Mouse (Mus musculus): ENCODE data around the gene Tbc1d22a. TPM values are rescaled to one million over a fixed set of nuclear protein-coding genes. Genes with fewer than 3 reads are reported as not detected.

Gene Tbc1d22a
- polyA plus RNA-seq, 1 experiment, result 56.5 TPM

DNA sequence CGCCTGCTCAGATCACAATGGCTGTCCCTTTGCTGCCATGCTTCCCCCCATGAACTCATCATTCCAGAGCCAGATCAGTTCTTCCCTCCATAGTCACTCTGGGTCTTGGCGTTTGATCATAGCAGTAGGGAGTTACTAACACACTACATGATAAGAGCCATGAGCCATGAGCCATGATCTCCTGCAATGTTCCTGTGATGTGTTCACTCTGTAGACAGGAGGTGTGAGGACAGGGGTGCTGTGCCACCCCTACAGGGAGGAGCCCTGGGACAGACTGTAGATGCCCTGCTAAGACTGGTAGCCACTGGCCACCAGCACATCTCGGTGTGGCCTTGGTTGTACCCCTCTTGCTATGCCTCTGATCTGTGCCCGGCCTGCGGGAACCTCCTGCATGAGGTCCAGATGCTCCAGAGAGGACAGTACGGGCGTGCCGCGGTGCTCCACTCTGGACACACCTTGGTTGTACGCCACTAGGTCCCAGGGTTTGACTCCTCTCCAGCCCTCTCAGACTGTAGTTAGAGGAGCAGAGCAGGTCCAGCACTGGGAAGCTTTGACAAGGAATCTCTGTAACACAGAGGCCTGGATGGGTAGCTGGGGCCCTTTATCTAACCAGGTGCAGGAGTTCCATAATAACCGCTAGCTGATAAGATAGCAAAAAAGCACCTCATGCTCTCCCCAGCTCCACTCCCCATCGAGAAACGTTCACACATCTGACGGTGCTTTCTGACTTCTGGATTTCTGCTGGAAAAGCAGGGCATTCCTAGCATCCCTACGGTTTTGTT, 224.9 kb downstream of the Tbc1d22a start:
- H3K36me3 ChIP-seq (ENCODE audit: control insufficient read depth, insufficient read depth, low read length), result no peaks in the 10 kb centered on the region
- TF ChIP-seq CTCF (IDR thresholded peaks at IDR 0.05; ENCODE audit: borderline replicate concordance, control insufficient read depth, extremely low read depth, insufficient read depth, low read length, poor library complexity) (no peak), POLR2A (IDR thresholded peaks at IDR 0.05; ENCODE audit: control insufficient read depth, extremely low read depth, insufficient read depth, low read length, poor library complexity) (no peak)
- no peak overlapping the region for H3K27ac ChIP-seq (ENCODE audit: control insufficient read depth, insufficient read depth, low read length)
- WGBS, result 96% methylated on average over 15 of the region's 15 CpGs
- H3K27me3 ChIP-seq (ENCODE audit: control insufficient read depth, insufficient read depth, low read length), result no peaks in the 10 kb centered on the region
- H3K4me3 ChIP-seq (ENCODE audit: control insufficient read depth, insufficient read depth, low read length), result no peak overlapping the region
- peaks cover 22% of the 10 kb centered on the region for H3K4me1 ChIP-seq (replicated peaks; ENCODE audit: control insufficient read depth, insufficient read depth, low read length)
- DNase-seq, result no peak

DNA sequence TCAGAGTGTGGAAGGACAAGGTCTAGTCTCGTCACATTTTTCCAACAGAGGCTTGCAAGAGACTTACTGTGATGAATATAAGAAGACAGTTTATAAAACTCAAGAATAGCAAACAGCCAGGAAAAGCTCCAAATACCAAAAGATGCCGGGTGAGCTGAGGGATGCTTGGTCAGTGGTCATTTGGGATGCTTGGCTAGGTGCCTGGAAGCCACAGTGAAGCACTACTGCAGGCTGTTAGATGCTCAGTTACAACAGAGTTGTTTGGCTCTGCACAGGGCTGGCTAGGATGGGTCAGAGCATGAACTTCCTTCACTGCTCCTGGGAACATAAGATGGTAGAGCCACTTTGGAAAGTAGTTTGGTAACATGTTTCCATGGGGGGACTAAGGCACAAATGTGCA, 230.0 kb downstream of the Tbc1d22a start:
- H3K4me3 ChIP-seq (ENCODE audit: control insufficient read depth, insufficient read depth, low read length), result no peak overlapping the region
- DNase-seq, result no peak
- H3K27ac ChIP-seq (ENCODE audit: control insufficient read depth, insufficient read depth, low read length), result no peak overlapping the region
- peaks cover 11% of the 10 kb centered on the region for H3K4me1 ChIP-seq (replicated peaks; ENCODE audit: control insufficient read depth, insufficient read depth, low read length)
- H3K27me3 ChIP-seq (ENCODE audit: control insufficient read depth, insufficient read depth, low read length), result no peaks in the 10 kb centered on the region
- no peaks in the 10 kb centered on the region; the same call in 1 of the 2 replicates for H3K36me3 ChIP-seq (ENCODE audit: control insufficient read depth, insufficient read depth, low read length)
- TF ChIP-seq POLR2A (IDR thresholded peaks at IDR 0.05; ENCODE audit: control insufficient read depth, extremely low read depth, insufficient read depth, low read length, poor library complexity) (no peak), CTCF (IDR thresholded peaks at IDR 0.05; ENCODE audit: borderline replicate concordance, control insufficient read depth, extremely low read depth, insufficient read depth, low read length, poor library complexity) (no peak)
- WGBS, result 98% methylated on average over 2 of the region's 2 CpGs

DNA sequence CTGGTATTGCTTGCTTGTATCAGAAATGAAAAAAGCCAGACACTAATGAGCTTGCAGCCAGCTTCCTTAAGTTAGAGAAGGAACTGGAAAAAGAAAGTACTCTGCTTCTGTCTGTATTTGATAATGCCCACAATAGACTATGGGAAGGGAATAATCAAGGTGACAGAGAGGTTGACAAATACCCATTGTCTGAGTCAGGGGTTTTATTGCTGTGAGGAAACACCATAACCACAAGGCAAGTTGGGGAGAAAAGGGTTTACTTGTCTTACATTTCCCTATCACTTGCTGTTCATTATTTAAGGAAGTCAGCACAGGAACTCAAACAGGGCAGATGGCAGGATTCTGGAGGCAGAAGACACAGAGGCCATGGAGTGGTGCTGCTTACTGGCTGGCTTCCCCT, 231.8 kb downstream of the Tbc1d22a start:
- TF ChIP-seq POLR2A (IDR thresholded peaks at IDR 0.05; ENCODE audit: control insufficient read depth, extremely low read depth, insufficient read depth, low read length, poor library complexity) (no peak), CTCF (IDR thresholded peaks at IDR 0.05; ENCODE audit: borderline replicate concordance, control insufficient read depth, extremely low read depth, insufficient read depth, low read length, poor library complexity) (no peak)
- Histone ChIP-seq H3K4me1 (replicated peaks; ENCODE audit: control insufficient read depth, insufficient read depth, low read length) (peaks cover 14% of the 10 kb centered on the region), H3K4me3 (ENCODE audit: control insufficient read depth, insufficient read depth, low read length) (no peak overlapping the region), H3K27ac (ENCODE audit: control insufficient read depth, insufficient read depth, low read length) (no peak overlapping the region), H3K36me3 (ENCODE audit: control insufficient read depth, insufficient read depth, low read length) (peaks cover 5% of the 10 kb centered on the region; the same call in 1 of the 2 replicates), H3K27me3 (ENCODE audit: control insufficient read depth, insufficient read depth, low read length) (no peaks in the 10 kb centered on the region)
- no peak for DNase-seq

DNA sequence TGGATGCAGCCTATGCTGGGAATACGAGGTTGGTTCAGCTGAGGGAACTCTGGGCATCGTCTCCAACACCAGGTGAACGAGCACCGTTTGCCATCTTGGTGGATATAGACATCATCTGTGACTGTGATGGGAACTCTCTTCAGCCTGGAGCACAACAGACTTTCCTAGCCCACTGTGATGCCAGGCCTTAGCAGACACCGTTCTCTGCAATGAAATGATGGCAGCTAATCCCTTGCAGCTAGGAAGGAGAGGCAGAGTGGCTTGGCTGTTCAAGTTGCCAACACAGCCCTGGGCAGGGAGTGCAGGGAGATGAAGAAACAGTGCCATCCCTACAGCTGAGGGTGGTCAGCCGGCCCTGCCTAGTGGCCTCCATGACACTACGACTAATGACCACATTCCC, 233.0 kb downstream of the Tbc1d22a start:
- no peak for TF ChIP-seq POLR2A (IDR thresholded peaks at IDR 0.05; ENCODE audit: control insufficient read depth, extremely low read depth, insufficient read depth, low read length, poor library complexity)
- TF ChIP-seq CTCF (IDR thresholded peaks at IDR 0.05; ENCODE audit: borderline replicate concordance, control insufficient read depth, extremely low read depth, insufficient read depth, low read length, poor library complexity), result no peak
- H3K27me3 ChIP-seq (ENCODE audit: control insufficient read depth, insufficient read depth, low read length), result no peaks in the 10 kb centered on the region
- H3K27ac ChIP-seq (ENCODE audit: control insufficient read depth, insufficient read depth, low read length), result no peak overlapping the region
- H3K4me3 ChIP-seq (ENCODE audit: control insufficient read depth, insufficient read depth, low read length), result no peak overlapping the region
- 98% methylated on average over 7 of the region's 7 CpGs for WGBS
- peaks cover 5% of the 10 kb centered on the region; the same call in 1 of the 2 replicates for H3K36me3 ChIP-seq (ENCODE audit: control insufficient read depth, insufficient read depth, low read length)
- H3K4me1 ChIP-seq (replicated peaks; ENCODE audit: control insufficient read depth, insufficient read depth, low read length), result peaks cover 14% of the 10 kb centered on the region
- no peak for DNase-seq

DNA sequence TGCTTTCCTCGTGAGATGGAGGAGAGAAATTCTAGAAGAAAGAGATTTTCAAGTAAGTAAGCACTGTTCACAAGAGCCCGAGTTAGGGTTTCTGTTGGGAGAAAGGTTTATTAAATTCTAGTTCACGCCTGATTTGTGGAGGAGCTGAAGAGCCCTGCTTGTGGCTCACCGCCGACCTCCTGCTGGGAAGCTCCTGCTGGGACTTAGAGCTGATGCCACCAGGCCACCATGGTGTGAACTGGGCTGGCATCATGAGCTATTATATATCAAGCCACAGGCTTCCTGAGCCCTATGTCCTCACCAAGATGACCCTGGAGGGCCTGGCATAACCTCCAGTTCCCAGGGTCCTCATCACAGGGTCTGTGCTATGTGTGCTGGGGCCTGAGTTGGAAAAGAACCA, 235.0 kb downstream of the Tbc1d22a start:
- no peak for TF ChIP-seq POLR2A (IDR thresholded peaks at IDR 0.05; ENCODE audit: control insufficient read depth, extremely low read depth, insufficient read depth, low read length, poor library complexity)
- no peak for TF ChIP-seq CTCF (IDR thresholded peaks at IDR 0.05; ENCODE audit: borderline replicate concordance, control insufficient read depth, extremely low read depth, insufficient read depth, low read length, poor library complexity)
- 96% methylated on average over 5 of the region's 5 CpGs for WGBS

DNA sequence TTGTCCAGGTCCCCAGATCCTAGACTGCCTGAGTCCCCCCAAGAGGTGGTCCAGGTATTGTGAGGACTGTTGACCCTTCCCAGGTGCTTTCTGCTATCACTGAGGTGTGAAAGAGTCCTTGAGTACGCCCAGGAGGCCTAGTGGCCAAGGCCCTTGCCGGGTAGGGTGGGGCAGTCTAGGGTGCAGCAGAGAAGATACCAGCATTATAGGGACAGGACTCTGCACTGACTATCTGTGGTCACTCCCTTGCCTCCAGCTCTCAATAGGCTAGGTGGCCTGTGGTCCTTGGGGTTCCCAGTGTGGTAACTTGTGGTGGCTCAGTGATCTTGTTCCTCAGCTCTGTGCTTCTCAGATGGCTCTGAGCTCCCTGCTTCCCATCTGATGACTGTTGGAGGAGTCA, 235.5 kb downstream of the Tbc1d22a start:
- no peak overlapping the region for H3K27ac ChIP-seq (ENCODE audit: control insufficient read depth, insufficient read depth, low read length)
- DNase-seq, result no peak
- H3K4me3 ChIP-seq (ENCODE audit: control insufficient read depth, insufficient read depth, low read length), result no peak overlapping the region
- no peaks in the 10 kb centered on the region for H3K27me3 ChIP-seq (ENCODE audit: control insufficient read depth, insufficient read depth, low read length)
- TF ChIP-seq CTCF (IDR thresholded peaks at IDR 0.05; ENCODE audit: borderline replicate concordance, control insufficient read depth, extremely low read depth, insufficient read depth, low read length, poor library complexity), result no peak
- H3K4me1 ChIP-seq (replicated peaks; ENCODE audit: control insufficient read depth, insufficient read depth, low read length), result peaks cover 14% of the 10 kb centered on the region
- 100% methylated on average over 2 of the region's 2 CpGs for WGBS
- H3K36me3 ChIP-seq (ENCODE audit: control insufficient read depth, insufficient read depth, low read length), result peaks cover 5% of the 10 kb centered on the region; the same call in 1 of the 2 replicates

More for the DNA sequence above, 235.0 kb downstream of the Tbc1d22a start:
- Histone ChIP-seq H3K27ac (ENCODE audit: control insufficient read depth, insufficient read depth, low read length) (no peak overlapping the region), H3K4me1 (replicated peaks; ENCODE audit: control insufficient read depth, insufficient read depth, low read length) (peaks cover 14% of the 10 kb centered on the region), H3K4me3 (ENCODE audit: control insufficient read depth, insufficient read depth, low read length) (no peak overlapping the region), H3K27me3 (ENCODE audit: control insufficient read depth, insufficient read depth, low read length) (no peaks in the 10 kb centered on the region), H3K36me3 (ENCODE audit: control insufficient read depth, insufficient read depth, low read length) (peaks cover 5% of the 10 kb centered on the region; the same call in 1 of the 2 replicates)
- no peak for DNase-seq

All from thymus, adult 2 months (tissue).